Mouse (Mus musculus) embryonic facial prominence, embryonic 14.5 days (tissue): Measurements from ENCODE around the gene Igf1r. TPM values are rescaled to one million over a fixed set of nuclear protein-coding genes. Genes with fewer than 3 reads are reported as not detected.

Experiments
- ATAC-seq: fragments of 200-750 bp; cut with Nextera tagmentation; 2 replicates; pipeline ENCODE4 v1.8.0; 2017; ENCODE audit warnings: low read depth, moderate number of reproducible peaks, moderate TSS enrichment
- DNase-seq: peaks from one replicate; pipeline ENCODE4 v3.0.0-alpha.2; 2015; ENCODE audit warnings: low spot score
- H3K27ac ChIP-seq: fragments of 300-500 bp; sonication (generic); replicated peaks from 2 replicates; pipeline ENCODE4 v1.5.1; 2014; ENCODE audit warnings: low read depth, mild to moderate bottlenecking, low read length, moderate library complexity
- H3K27me3 ChIP-seq: fragments of 300-500 bp; sonication (generic); replicated peaks from 2 replicates; pipeline ENCODE4 v1.6.1; 2014; ENCODE audit warnings: low read length; ENCODE audit not compliant: control insufficient read depth, insufficient read depth
- H3K36me3 ChIP-seq: fragments of 300-500 bp; sonication (generic); 2 replicates; pipeline ENCODE4 v1.6.1; 2014; ENCODE audit warnings: low read length, mixed read lengths; ENCODE audit not compliant: control insufficient read depth, insufficient read depth
- H3K4me1 ChIP-seq: fragments of 300-500 bp; sonication (generic); 2 replicates; pipeline ENCODE4 v1.6.1; 2014; ENCODE audit warnings: antibody characterized with exemption, low read length; ENCODE audit not compliant: control insufficient read depth, insufficient read depth
- H3K4me2 ChIP-seq: fragments of 300-500 bp; sonication (generic); 2 replicates; pipeline ENCODE4 v1.6.1; 2014; ENCODE audit warnings: low read depth, mild to moderate bottlenecking, low read length, moderate library complexity, mixed read lengths
- H3K4me3 ChIP-seq: fragments of 300-500 bp; sonication (generic); 2 replicates; pipeline ENCODE4 v1.5.1; 2014; ENCODE audit warnings: low read depth, mild to moderate bottlenecking, low read length
- H3K9ac ChIP-seq: fragments of 300-500 bp; sonication (generic); 2 replicates; pipeline ENCODE4 v1.6.1; 2014; ENCODE audit warnings: low read depth, mild to moderate bottlenecking, low read length, moderate library complexity, mixed read lengths
- H3K9me3 ChIP-seq: fragments of 300-500 bp; sonication (generic); 2 replicates; pipeline ENCODE4 v1.6.1; 2016; ENCODE audit warnings: low read length; ENCODE audit not compliant: control insufficient read depth
- WGBS: fragments of 180-500 bp; shearing (Covaris S2); extraction: QIAGEN DNeasy Blood & Tissue Kit; methylation state at CpG from one replicate; pipeline ENCODE4 v1.1.7; 2014; 5-methylcytosine and 5-hydroxymethylcytosine counted together
- polyA plus RNA-seq: library from polyadenylated mRNA; unstranded; fragments of >200 nt; fragmentation: Nextera tagmentation; extraction: Ambion mirVana; gene quantifications from 2 replicates; pipeline ENCODE4 v1.2.1, GENCODE M21; 2014

Igf1r gene
- polyA plus RNA-seq, 1 experiment from 2014 or later: 16.8 TPM

DNA sequence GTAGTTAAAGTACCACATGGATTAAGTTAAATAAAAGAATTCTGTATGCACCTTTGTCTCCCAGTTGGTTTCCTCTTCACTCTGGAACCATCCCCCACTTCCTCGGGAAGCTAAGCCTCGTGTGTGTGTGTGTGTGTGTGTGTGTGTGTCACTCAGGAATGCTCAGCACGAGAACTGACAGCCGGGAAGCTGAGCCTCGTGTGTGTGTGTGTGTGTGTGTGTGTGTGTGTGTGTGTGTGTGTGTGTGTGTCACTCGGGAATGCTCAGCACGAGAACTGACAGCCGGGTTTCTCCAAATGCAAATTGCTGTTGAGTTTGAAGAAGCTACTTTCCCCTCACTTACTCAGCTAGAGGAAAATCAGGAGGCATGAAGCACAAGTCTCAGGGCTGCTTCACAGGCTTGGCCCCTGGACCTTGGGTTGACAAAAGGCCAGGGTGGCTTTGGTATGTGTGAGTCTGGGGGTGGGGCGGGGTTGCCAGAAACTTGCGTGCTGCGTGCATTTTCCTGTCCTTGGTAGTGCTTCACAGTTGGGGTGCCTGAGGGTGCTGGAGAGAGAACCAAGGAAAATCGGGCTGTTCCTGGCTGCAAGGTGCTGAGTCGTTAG lies 281.1 kb downstream of the Igf1r start:
- H3K9ac ChIP-seq: no peak overlapping the region
- peak overlapping the region; percentile 65 for H3K27ac ChIP-seq
- H3K4me2 ChIP-seq: peak overlapping the region; percentile 26; the same call in 1 of the 2 replicates
- 20% methylated on average over 13 of the region's 13 CpGs for WGBS
- H3K4me3 ChIP-seq: no peak overlapping the region
- H3K4me1 ChIP-seq: peaks cover 10% of the 10 kb centered on the region
- no peaks in the 10 kb centered on the region for H3K9me3 ChIP-seq
- no peaks in the 10 kb centered on the region for H3K27me3 ChIP-seq
- H3K36me3 ChIP-seq: peaks cover 26% of the 10 kb centered on the region
- DNase-seq (peak; percentile 84), ATAC-seq (peak; percentile 64)

DNA sequence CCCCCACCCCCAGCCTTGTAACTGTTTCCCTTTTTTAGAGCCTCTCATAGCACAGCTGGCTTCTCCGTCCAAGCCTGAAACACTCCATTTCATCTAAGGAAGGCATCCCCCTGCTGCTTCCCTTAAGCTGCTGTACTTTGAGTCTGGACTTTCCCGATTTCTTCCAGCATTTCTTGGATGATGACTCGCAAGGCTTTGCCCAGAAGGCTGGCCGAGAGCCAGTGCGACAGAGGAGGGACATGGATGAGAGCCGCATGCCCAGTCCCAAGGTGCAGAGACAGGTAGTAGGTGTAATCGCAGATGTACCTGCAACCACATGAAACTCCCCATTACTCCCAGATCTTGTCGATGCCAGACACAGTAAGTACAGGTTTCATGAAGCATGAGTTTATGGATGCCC lies 284.2 kb downstream of the Igf1r start:
- Histone ChIP-seq H3K9ac (no peak overlapping the region), H3K27me3 (no peaks in the 10 kb centered on the region), H3K4me3 (no peak overlapping the region), H3K36me3 (no peaks in the 10 kb centered on the region; the same call in 1 of the 2 replicates), H3K27ac (no peak overlapping the region), H3K4me2 (no peak overlapping the region), H3K9me3 (no peaks in the 10 kb centered on the region), H3K4me1 (peaks cover 10% of the 10 kb centered on the region)
- WGBS: 76% methylated on average over 8 of the region's 8 CpGs
- no peak for ATAC-seq
- DNase-seq: no peak

DNA sequence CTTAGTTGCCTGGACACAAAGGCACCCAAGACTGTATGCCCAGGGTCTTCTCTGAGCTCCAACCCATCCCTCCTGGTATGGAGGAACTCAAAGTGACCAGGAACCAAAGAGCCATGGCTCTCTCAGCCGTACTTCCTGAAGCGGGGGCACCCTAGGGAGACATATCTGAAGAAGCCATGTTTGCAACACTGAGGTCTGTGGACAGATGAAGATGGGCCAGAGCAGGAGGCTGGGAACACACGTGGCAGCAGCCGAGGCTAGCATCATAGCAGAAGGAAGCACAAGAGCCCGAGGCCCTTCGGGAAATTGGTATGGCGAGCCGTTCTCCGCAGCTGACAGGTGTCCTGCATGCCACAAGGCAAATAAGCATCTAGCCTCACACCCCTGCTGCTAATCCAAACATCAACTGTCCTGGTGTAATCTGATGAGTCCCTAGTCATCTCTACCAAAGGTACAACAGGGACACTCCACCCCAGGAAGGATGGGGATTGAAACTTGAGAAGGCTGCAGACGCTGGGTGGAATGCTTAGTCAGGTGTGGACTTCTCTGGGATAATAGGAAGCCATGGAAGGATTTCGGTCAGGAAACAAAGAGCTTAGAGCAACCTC lies 286.7 kb downstream of the Igf1r start:
- WGBS: 48% methylated on average over 11 of the region's 11 CpGs
- H3K4me3 ChIP-seq: no peak overlapping the region
- ATAC-seq: peak; percentile 60; the same call in 1 of the 2 replicates

DNA sequence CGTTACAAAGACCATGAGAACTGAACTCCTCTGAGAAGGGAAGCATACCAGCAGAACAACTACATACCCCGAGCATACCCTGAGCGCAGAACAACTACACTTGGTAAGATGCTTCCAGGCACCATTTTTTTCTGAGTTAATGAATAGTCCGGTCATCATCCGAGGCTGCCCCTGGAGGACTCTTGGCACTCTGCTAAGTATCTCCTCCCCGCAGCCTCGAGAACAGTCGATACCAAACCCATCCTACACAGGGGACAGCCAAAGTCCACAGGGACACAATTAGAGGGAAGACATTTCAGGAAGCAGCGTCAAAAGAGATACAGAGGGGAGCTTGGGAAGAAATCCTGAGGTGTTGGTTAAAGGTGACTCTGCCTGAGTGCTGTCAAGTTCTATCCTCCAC lies 288.6 kb downstream of the Igf1r start:
- ATAC-seq: peak; percentile 21; the same call in 1 of the 2 replicates
- no peaks in the 10 kb centered on the region for H3K4me1 ChIP-seq
- no peaks in the 10 kb centered on the region for H3K9me3 ChIP-seq
- no peak overlapping the region for H3K9ac ChIP-seq
- DNase-seq: no peak
- H3K27ac ChIP-seq: no peak overlapping the region
- H3K4me3 ChIP-seq: no peak overlapping the region
- H3K4me2 ChIP-seq: no peak overlapping the region
- no peaks in the 10 kb centered on the region for H3K36me3 ChIP-seq
- H3K27me3 ChIP-seq: no peaks in the 10 kb centered on the region
- 81% methylated on average over 9 of the region's 9 CpGs for WGBS

More for the DNA sequence above, 286.7 kb downstream of the Igf1r start:
- peak; percentile 29 for DNase-seq
- peaks cover under 1% of the 10 kb centered on the region; the same call in 1 of the 2 replicates for H3K4me1 ChIP-seq
- H3K36me3 ChIP-seq: no peaks in the 10 kb centered on the region
- no peaks in the 10 kb centered on the region for H3K27me3 ChIP-seq
- H3K27ac ChIP-seq: no peak overlapping the region
- no peak overlapping the region for H3K9ac ChIP-seq
- no peak overlapping the region for H3K4me2 ChIP-seq
- no peaks in the 10 kb centered on the region for H3K9me3 ChIP-seq

DNA sequence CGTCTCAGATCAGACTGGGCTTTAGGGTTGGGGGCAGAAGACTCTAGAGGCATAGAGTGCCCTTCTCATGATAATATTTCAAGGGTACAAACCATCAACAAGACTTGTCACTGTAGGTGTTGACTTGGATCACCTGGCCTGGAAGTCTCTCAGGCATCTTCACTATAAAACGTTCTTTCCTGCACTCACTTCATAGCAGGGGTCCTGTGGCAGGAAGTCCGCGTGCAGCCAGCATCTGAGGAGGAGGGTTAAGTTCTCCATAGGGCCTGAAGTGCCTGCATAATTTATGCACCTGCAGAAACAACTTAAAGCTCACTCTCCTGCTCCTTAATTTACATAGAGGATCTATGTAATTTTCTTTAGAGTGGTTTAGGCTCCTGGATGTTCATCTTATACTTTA lies 293.1 kb downstream of the Igf1r start:
- 31% methylated on average over 4 of the region's 4 CpGs for WGBS
- Histone ChIP-seq H3K36me3 (no peaks in the 10 kb centered on the region), H3K4me2 (no peak overlapping the region), H3K4me1 (no peaks in the 10 kb centered on the region), H3K27me3 (no peaks in the 10 kb centered on the region), H3K27ac (no peak overlapping the region), H3K4me3 (no peak overlapping the region), H3K9ac (no peak overlapping the region), H3K9me3 (0 out of 2 replicates have a peak, but pooled peaks cover 5% of the 10 kb centered on the region)
- ATAC-seq (no peak), DNase-seq (no peak)

DNA sequence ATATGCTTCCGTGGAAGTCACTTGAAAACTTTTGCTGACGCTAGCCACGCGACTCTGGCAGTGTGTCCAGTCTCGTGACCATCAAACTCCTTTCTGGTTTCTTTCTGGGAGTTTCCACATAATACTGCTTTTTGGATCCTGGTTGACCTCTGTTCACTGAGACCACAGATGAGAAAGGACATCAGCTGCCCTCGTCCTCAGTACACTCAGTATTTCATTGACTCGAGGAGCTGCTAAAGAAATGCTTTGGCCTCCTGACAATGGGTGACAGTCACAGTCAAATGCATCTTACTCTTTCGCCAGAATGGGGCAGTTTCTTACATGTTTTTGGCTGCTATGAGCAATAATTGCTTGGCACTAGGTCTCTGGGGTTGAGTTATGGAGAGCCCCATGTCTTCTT lies 293.6 kb downstream of the Igf1r start:
- no peak overlapping the region for H3K27ac ChIP-seq
- DNase-seq (no peak), ATAC-seq (no peak)
- 67% methylated on average over 8 of the region's 8 CpGs for WGBS
- H3K36me3 ChIP-seq: no peaks in the 10 kb centered on the region
- no peaks in the 10 kb centered on the region for H3K27me3 ChIP-seq
- no peak overlapping the region for H3K4me3 ChIP-seq
- no peaks in the 10 kb centered on the region for H3K4me1 ChIP-seq
- H3K9me3 ChIP-seq: 0 out of 2 replicates have a peak, but pooled peaks cover 7% of the 10 kb centered on the region
- no peak overlapping the region for H3K4me2 ChIP-seq
- H3K9ac ChIP-seq: no peak overlapping the region

DNA sequence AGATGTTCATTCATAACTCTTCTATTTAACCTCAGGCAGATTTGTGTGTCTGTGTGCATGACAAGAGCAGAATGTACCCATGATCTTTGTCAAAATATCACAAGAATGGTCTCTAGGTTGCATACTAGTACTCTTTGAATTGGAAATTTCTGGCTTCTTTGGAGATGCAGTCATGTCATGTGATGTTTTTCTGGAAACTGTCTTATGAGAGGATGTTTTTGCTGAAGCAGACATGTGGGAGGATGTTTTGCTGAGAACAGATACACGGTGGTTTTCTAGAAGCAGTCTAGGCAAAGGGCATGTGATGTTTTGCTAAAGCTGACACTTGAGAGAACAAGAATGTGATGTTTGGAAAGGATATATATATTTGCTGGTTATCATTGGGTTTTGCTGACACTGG lies 297.8 kb downstream of the Igf1r start:
- H3K4me2 ChIP-seq: no peak overlapping the region
- H3K36me3 ChIP-seq: no peaks in the 10 kb centered on the region
- ATAC-seq: no peak
- WGBS: 75% methylated on average over 1 of the region's 1 CpGs
- DNase-seq: no peak
- H3K9me3 ChIP-seq: 0 out of 2 replicates have a peak, but pooled peaks cover 7% of the 10 kb centered on the region
- no peaks in the 10 kb centered on the region for H3K27me3 ChIP-seq
- H3K27ac ChIP-seq: no peak overlapping the region
- no peaks in the 10 kb centered on the region for H3K4me1 ChIP-seq
- H3K4me3 ChIP-seq: no peak overlapping the region
- no peak overlapping the region for H3K9ac ChIP-seq

DNA sequence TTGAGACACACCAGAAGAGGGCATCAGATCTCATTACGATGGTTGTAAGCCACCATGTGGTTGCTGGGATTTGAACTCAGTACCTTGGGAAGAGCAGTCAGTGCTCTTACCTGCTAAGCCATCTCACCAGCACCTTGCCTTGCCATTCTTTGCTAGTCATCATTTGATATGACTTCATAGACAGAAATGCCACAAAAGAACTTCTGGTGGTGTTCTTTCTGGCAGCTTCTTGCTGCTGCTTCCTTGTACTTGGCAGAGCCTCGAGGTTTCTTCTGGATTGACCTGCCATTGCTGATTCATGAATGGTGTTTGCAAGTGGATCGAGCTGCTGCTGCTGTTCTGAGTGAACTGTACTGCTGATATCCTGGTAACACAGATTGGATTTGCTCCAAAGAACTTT lies 298.3 kb downstream of the Igf1r start:
- DNase-seq: no peak
- Histone ChIP-seq H3K27me3 (no peaks in the 10 kb centered on the region), H3K27ac (no peak overlapping the region), H3K9me3 (0 out of 2 replicates have a peak, but pooled peaks cover 7% of the 10 kb centered on the region), H3K4me3 (no peak overlapping the region), H3K9ac (no peak overlapping the region), H3K4me1 (no peaks in the 10 kb centered on the region), H3K4me2 (no peak overlapping the region), H3K36me3 (no peaks in the 10 kb centered on the region)
- 87% methylated on average over 3 of the region's 3 CpGs for WGBS
- ATAC-seq: no peak

DNA sequence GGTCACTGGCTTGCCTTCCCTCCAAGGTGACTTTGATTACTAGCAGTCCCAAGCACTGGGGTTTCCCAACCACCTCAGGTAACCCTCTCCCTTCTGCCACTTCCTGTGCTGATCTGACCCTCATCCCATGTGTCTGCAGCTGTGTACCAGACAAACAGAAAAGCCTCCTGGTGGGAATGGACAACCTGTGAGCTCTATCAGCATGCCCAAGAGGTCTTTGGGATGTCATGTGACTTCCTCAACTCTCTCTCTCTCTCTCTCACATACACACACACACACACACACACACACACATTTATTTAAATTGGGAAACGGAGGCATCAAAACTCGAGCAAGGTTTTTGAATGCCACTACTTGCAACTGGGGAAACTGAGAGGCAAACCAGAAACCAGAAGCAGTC lies 305.1 kb downstream of the Igf1r start:
- Histone ChIP-seq H3K9ac (no peak overlapping the region), H3K4me3 (no peak overlapping the region), H3K27ac (no peak overlapping the region), H3K4me2 (no peak overlapping the region), H3K4me1 (no peaks in the 10 kb centered on the region), H3K36me3 (no peaks in the 10 kb centered on the region), H3K27me3 (no peaks in the 10 kb centered on the region), H3K9me3 (0 out of 2 replicates have a peak, but pooled peaks cover 7% of the 10 kb centered on the region)
- ATAC-seq: no peak
- DNase-seq: no peak
- 54% methylated on average over 2 of the region's 2 CpGs for WGBS
